Mouse (Mus musculus): ENCODE measurements at regions not wholly inside any gene's neighbourhood (a gene's known extent, or its start where the extent isn't known, plus 50 kb on each side); places are given as distances from the start of the nearest gene placed in this dataset.

DNA sequence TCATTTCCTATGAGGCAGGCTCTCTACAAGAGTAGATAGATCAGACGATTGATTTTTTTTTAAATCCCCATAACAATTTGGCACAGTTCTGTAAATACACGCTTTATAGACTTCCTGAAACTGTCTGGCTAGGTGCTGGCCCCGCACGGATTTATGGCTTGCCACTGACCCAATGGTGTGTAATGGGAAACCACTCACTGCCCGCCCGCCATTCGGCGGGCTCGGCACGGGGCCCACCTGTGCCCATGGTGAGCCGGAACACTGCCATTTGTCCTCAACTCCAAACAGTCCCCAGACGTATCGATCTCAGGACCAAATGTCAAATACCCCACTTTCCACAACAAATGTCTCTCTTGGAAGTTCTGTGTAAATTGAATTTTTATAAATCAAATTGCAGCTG is 475.8 kb upstream of the Fam19a5 start:
- H3K9me3 ChIP-seq = no peaks in the 10 kb centered on the region
- DNase-seq (ENCODE audit: low spot score) = no peak
- no peak overlapping the region for H3K27ac ChIP-seq (replicated peaks)
- H3K4me1 ChIP-seq = no peaks in the 10 kb centered on the region
- 88% methylated on average over 13 of the region's 13 CpGs for WGBS
- no peak overlapping the region for H3K4me3 ChIP-seq
- no peaks in the 10 kb centered on the region for H3K27me3 ChIP-seq (replicated peaks; ENCODE audit: low read depth, poor library complexity, severe bottlenecking)
- H3K36me3 ChIP-seq (replicated peaks) = no peaks in the 10 kb centered on the region

GRCm38 (mm10) chr15:87074559-87074958 is 469.5 kb upstream of the Fam19a5 start:
- H3K27ac ChIP-seq (replicated peaks) = no peak overlapping the region
- no peaks in the 10 kb centered on the region for H3K9me3 ChIP-seq
- 88% methylated on average over 11 of the region's 11 CpGs for WGBS
- no peak overlapping the region for H3K4me3 ChIP-seq
- H3K36me3 ChIP-seq (replicated peaks) = no peaks in the 10 kb centered on the region
- no peak for DNase-seq (ENCODE audit: low spot score)
- no peaks in the 10 kb centered on the region; the same call in 1 of the 2 replicates for H3K4me1 ChIP-seq
- no peaks in the 10 kb centered on the region for H3K27me3 ChIP-seq (replicated peaks; ENCODE audit: low read depth, poor library complexity, severe bottlenecking)

DNA sequence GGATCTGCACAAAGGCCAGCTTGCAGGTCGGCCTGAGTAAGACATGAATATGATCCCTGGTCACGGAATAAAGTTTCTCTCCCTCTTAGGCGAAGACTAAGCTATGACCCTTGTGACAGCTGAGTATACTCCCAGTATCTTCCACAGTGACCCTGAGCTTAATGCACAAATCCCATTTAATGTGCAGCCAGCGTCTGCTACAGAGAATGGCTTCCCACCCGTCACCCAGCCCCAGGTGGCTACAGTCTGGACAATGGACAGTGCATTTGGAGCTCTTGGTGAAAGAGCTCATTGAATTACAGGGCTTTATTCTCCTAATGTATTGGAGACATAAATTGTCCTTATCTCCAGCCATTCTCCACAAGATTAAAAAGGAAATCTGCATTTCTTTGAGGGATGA is 454.3 kb upstream of the Fam19a5 start:
- 61% methylated on average over 5 of the region's 5 CpGs for WGBS
- no peak for DNase-seq (ENCODE audit: low spot score)
- Histone ChIP-seq H3K4me3 (no peak overlapping the region), H3K27ac (replicated peaks) (no peak overlapping the region), H3K36me3 (replicated peaks) (no peaks in the 10 kb centered on the region), H3K4me1 (no peaks in the 10 kb centered on the region), H3K27me3 (replicated peaks; ENCODE audit: low read depth, poor library complexity, severe bottlenecking) (no peaks in the 10 kb centered on the region), H3K9me3 (no peaks in the 10 kb centered on the region)

- DNase-seq (ENCODE audit: low spot score) = no peak
Measured at GRCm38 (mm10) chr15:87091048-87091777, 452.9 kb upstream of the Fam19a5 start.

GRCm38 (mm10) chr15:87097206-87097605 is 446.9 kb upstream of the Fam19a5 start:
- no peaks in the 10 kb centered on the region for H3K27me3 ChIP-seq (replicated peaks; ENCODE audit: low read depth, poor library complexity, severe bottlenecking)
- no peaks in the 10 kb centered on the region for H3K4me1 ChIP-seq
- no peak for DNase-seq (ENCODE audit: low spot score)
- no peaks in the 10 kb centered on the region for H3K9me3 ChIP-seq
- 72% methylated on average over 4 of the region's 4 CpGs for WGBS
- no peaks in the 10 kb centered on the region for H3K36me3 ChIP-seq (replicated peaks)
- no peak overlapping the region for H3K27ac ChIP-seq (replicated peaks)
- H3K4me3 ChIP-seq = no peak overlapping the region

More at GRCm38 (mm10) chr15:87091048-87091777, 452.9 kb upstream of the Fam19a5 start:
- no peaks in the 10 kb centered on the region for H3K4me1 ChIP-seq
- no peak overlapping the region for H3K27ac ChIP-seq (replicated peaks)
- 62% methylated on average over 7 of the region's 7 CpGs for WGBS
- no peaks in the 10 kb centered on the region for H3K9me3 ChIP-seq
- H3K27me3 ChIP-seq (replicated peaks; ENCODE audit: low read depth, poor library complexity, severe bottlenecking) = no peaks in the 10 kb centered on the region
- no peak overlapping the region for H3K4me3 ChIP-seq
- no peaks in the 10 kb centered on the region for H3K36me3 ChIP-seq (replicated peaks)

- H3K27ac ChIP-seq (replicated peaks) = no peak overlapping the region
- WGBS = 89% methylated on average over 4 of the region's 4 CpGs
Measured at GRCm38 (mm10) chr15:87101146-87101545, 443.0 kb upstream of the Fam19a5 start.

GRCm38 (mm10) chr15:87102211-87102610 is 441.9 kb upstream of the Fam19a5 start:
- H3K9me3 ChIP-seq = no peaks in the 10 kb centered on the region
- H3K27ac ChIP-seq (replicated peaks) = no peak overlapping the region
- no peak for DNase-seq (ENCODE audit: low spot score)
- no peaks in the 10 kb centered on the region for H3K4me1 ChIP-seq
- H3K36me3 ChIP-seq (replicated peaks) = no peaks in the 10 kb centered on the region
- WGBS = 87% methylated on average over 4 of the region's 4 CpGs
- no peaks in the 10 kb centered on the region for H3K27me3 ChIP-seq (replicated peaks; ENCODE audit: low read depth, poor library complexity, severe bottlenecking)
- H3K4me3 ChIP-seq = no peak overlapping the region

More at GRCm38 (mm10) chr15:87101146-87101545, 443.0 kb upstream of the Fam19a5 start:
- H3K9me3 ChIP-seq = no peaks in the 10 kb centered on the region
- no peaks in the 10 kb centered on the region for H3K27me3 ChIP-seq (replicated peaks; ENCODE audit: low read depth, poor library complexity, severe bottlenecking)
- DNase-seq (ENCODE audit: low spot score) = no peak
- H3K36me3 ChIP-seq (replicated peaks) = no peaks in the 10 kb centered on the region
- H3K4me3 ChIP-seq = no peak overlapping the region
- no peaks in the 10 kb centered on the region for H3K4me1 ChIP-seq

- Histone ChIP-seq H3K4me3 (no peak overlapping the region), H3K27me3 (replicated peaks; ENCODE audit: low read depth, poor library complexity, severe bottlenecking) (no peaks in the 10 kb centered on the region), H3K9me3 (no peaks in the 10 kb centered on the region), H3K4me1 (no peaks in the 10 kb centered on the region), H3K27ac (replicated peaks) (no peak overlapping the region), H3K36me3 (replicated peaks) (no peaks in the 10 kb centered on the region)
- DNase-seq (ENCODE audit: low spot score) = no peak
- 92% methylated on average over 8 of the region's 8 CpGs for WGBS
Measured at GRCm38 (mm10) chr15:87105951-87106350, 438.1 kb upstream of the Fam19a5 start.

GRCm38 (mm10) chr15:87107701-87108100 is 436.4 kb upstream of the Fam19a5 start:
- no peak for DNase-seq (ENCODE audit: low spot score)

GRCm38 (mm10) chr15:87108411-87108810 is 435.7 kb upstream of the Fam19a5 start:
- no peaks in the 10 kb centered on the region for H3K27me3 ChIP-seq (replicated peaks; ENCODE audit: low read depth, poor library complexity, severe bottlenecking)
- WGBS = 77% methylated on average over 7 of the region's 7 CpGs
- DNase-seq (ENCODE audit: low spot score) = no peak
- H3K27ac ChIP-seq (replicated peaks) = no peak overlapping the region
- H3K36me3 ChIP-seq (replicated peaks) = no peaks in the 10 kb centered on the region
- no peaks in the 10 kb centered on the region for H3K9me3 ChIP-seq
- H3K4me3 ChIP-seq = no peak overlapping the region
- no peaks in the 10 kb centered on the region for H3K4me1 ChIP-seq

More at GRCm38 (mm10) chr15:87107701-87108100, 436.4 kb upstream of the Fam19a5 start:
- no peak overlapping the region for H3K4me3 ChIP-seq
- no peaks in the 10 kb centered on the region for H3K27me3 ChIP-seq (replicated peaks; ENCODE audit: low read depth, poor library complexity, severe bottlenecking)
- H3K36me3 ChIP-seq (replicated peaks) = no peaks in the 10 kb centered on the region
- H3K27ac ChIP-seq (replicated peaks) = no peak overlapping the region
- H3K9me3 ChIP-seq = no peaks in the 10 kb centered on the region
- no peaks in the 10 kb centered on the region for H3K4me1 ChIP-seq
- WGBS = 77% methylated on average over 4 of the region's 4 CpGs

GRCm38 (mm10) chr15:87122656-87123055 is 421.4 kb upstream of the Fam19a5 start:
- H3K27me3 ChIP-seq (replicated peaks; ENCODE audit: low read depth, poor library complexity, severe bottlenecking) = no peaks in the 10 kb centered on the region
- no peak for DNase-seq (ENCODE audit: low spot score)
- WGBS = 24% methylated on average over 4 of the region's 4 CpGs

GRCm38 (mm10) chr15:87125427-87126148 is 418.5 kb upstream of the Fam19a5 start:
- WGBS = 75% methylated on average over 6 of the region's 6 CpGs
- H3K27ac ChIP-seq (replicated peaks) = no peak overlapping the region
- no peaks in the 10 kb centered on the region for H3K27me3 ChIP-seq (replicated peaks; ENCODE audit: low read depth, poor library complexity, severe bottlenecking)
- H3K36me3 ChIP-seq (replicated peaks) = no peaks in the 10 kb centered on the region
- no peaks in the 10 kb centered on the region for H3K4me1 ChIP-seq
- no peak overlapping the region for H3K4me3 ChIP-seq
- no peaks in the 10 kb centered on the region for H3K9me3 ChIP-seq
- no peak for DNase-seq (ENCODE audit: low spot score)

More at GRCm38 (mm10) chr15:87122656-87123055, 421.4 kb upstream of the Fam19a5 start:
- no peak overlapping the region for H3K27ac ChIP-seq (replicated peaks)
- no peaks in the 10 kb centered on the region for H3K4me1 ChIP-seq
- H3K36me3 ChIP-seq (replicated peaks) = no peaks in the 10 kb centered on the region
- no peaks in the 10 kb centered on the region for H3K9me3 ChIP-seq
- no peak overlapping the region for H3K4me3 ChIP-seq

- Histone ChIP-seq H3K27ac (replicated peaks) (no peak overlapping the region), H3K4me3 (no peak overlapping the region), H3K9me3 (no peaks in the 10 kb centered on the region), H3K27me3 (replicated peaks; ENCODE audit: low read depth, poor library complexity, severe bottlenecking) (no peaks in the 10 kb centered on the region), H3K4me1 (peaks cover 6% of the 10 kb centered on the region), H3K36me3 (replicated peaks) (no peaks in the 10 kb centered on the region)
- no peak for DNase-seq (ENCODE audit: low spot score)
Measured at GRCm38 (mm10) chr15:87138870-87139269, 405.2 kb upstream of the Fam19a5 start.

All from embryonic facial prominence, embryonic 10.5 days (tissue).